Mouse (Mus musculus): ENCODE results near the gene Stx3. TPM values are rescaled to one million over a fixed set of nuclear protein-coding genes. Genes with fewer than 3 reads are reported as not detected.

Stx3 gene
- 17.7 and 20.7 TPM in 2 replicates for total RNA-seq (2017)

- no peak for ATAC-seq (replicated peaks; ENCODE audit: low read depth, poor library complexity, severe bottlenecking)
Measured at GRCm38 (mm10) chr19:11819143-11819700, at the start of gene Stx3. Gene Stx3 (minus strand): TSS chr19:11819403.

- ATAC-seq (replicated peaks; ENCODE audit: low read depth, poor library complexity, severe bottlenecking) = no peak
Measured at GRCm38 (mm10) chr19:11867837-11868236, 48.6 kb upstream of the Stx3 start.

GRCm38 (mm10) chr19:11860966-11861365, 41.8 kb upstream of the Stx3 start, which contains the start of gene Olfr1418:
Gene Olfr1418 (minus strand): TSS chr19:11861066.
- ATAC-seq (replicated peaks; ENCODE audit: low read depth, poor library complexity, severe bottlenecking) = no peak

GRCm38 (mm10) chr19:11856506-11856905, 37.3 kb upstream of the Stx3 start:
- ATAC-seq (replicated peaks; ENCODE audit: low read depth, poor library complexity, severe bottlenecking) = no peak

- no peak for ATAC-seq (replicated peaks; ENCODE audit: low read depth, poor library complexity, severe bottlenecking)
Measured at GRCm38 (mm10) chr19:11854821-11855220, 35.6 kb upstream of the Stx3 start.

- ATAC-seq (replicated peaks; ENCODE audit: low read depth, poor library complexity, severe bottlenecking) = peak; percentile 62; the same call in 1 of the 2 replicates
Measured at GRCm38 (mm10) chr19:11852652-11853051, 33.4 kb upstream of the Stx3 start.

GRCm38 (mm10) chr19:11846333-11846732, 27.1 kb upstream of the Stx3 start:
- ATAC-seq (replicated peaks; ENCODE audit: low read depth, poor library complexity, severe bottlenecking) = peak; percentile 78

GRCm38 (mm10) chr19:11839119-11839518, 19.9 kb upstream of the Stx3 start, which contains the start of gene Olfr1417:
Gene Olfr1417 (minus strand): TSS chr19:11839219.
- ATAC-seq (replicated peaks; ENCODE audit: low read depth, poor library complexity, severe bottlenecking) = no peak

- ATAC-seq (replicated peaks; ENCODE audit: low read depth, poor library complexity, severe bottlenecking) = no peak
Measured at GRCm38 (mm10) chr19:11823346-11824065, 4.3 kb upstream of the Stx3 start.

GRCm38 (mm10) chr19:11820211-11820610, 1.0 kb upstream of the Stx3 start:
- no peak for ATAC-seq (replicated peaks; ENCODE audit: low read depth, poor library complexity, severe bottlenecking)

GRCm38 (mm10) chr19:11819800-11820199, 597 bp upstream of the Stx3 start:
- peak; percentile 79 for ATAC-seq (replicated peaks; ENCODE audit: low read depth, poor library complexity, severe bottlenecking)

GRCm38 (mm10) chr19:11818199-11819142, 732 bp downstream of the Stx3 start:
- ATAC-seq (replicated peaks; ENCODE audit: low read depth, poor library complexity, severe bottlenecking) = peak; percentile 20; the same call in 1 of the 2 replicates

- 0 out of 2 replicates have a peak, but pooled peaks have one; percentile 1 for ATAC-seq (replicated peaks; ENCODE audit: low read depth, poor library complexity, severe bottlenecking)
Measured at GRCm38 (mm10) chr19:11817586-11817985, 1.6 kb downstream of the Stx3 start.

- ATAC-seq (replicated peaks; ENCODE audit: low read depth, poor library complexity, severe bottlenecking) = no peak
Measured at GRCm38 (mm10) chr19:11816706-11817105, 2.5 kb downstream of the Stx3 start.

- no peak for ATAC-seq (replicated peaks; ENCODE audit: low read depth, poor library complexity, severe bottlenecking)
Measured at GRCm38 (mm10) chr19:11814742-11815333, 4.4 kb downstream of the Stx3 start.

- ATAC-seq (replicated peaks; ENCODE audit: low read depth, poor library complexity, severe bottlenecking) = no peak
Measured at GRCm38 (mm10) chr19:11813649-11814048, 5.6 kb downstream of the Stx3 start.

GRCm38 (mm10) chr19:11813136-11813535, 6.1 kb downstream of the Stx3 start:
- no peak for ATAC-seq (replicated peaks; ENCODE audit: low read depth, poor library complexity, severe bottlenecking)

- peak; percentile 64 for ATAC-seq (replicated peaks; ENCODE audit: low read depth, poor library complexity, severe bottlenecking)
Measured at GRCm38 (mm10) chr19:11811688-11812365, 7.4 kb downstream of the Stx3 start.

GRCm38 (mm10) chr19:11810856-11811255, 8.3 kb downstream of the Stx3 start:
- ATAC-seq (replicated peaks; ENCODE audit: low read depth, poor library complexity, severe bottlenecking) = no peak

Measured in common myeloid progenitor, adult 5-6 weeks (primary cell).